Comparison of ENCODE assay signal across 9 mouse cellular contexts in genomic region chr11:98941826-98942550, GRCm38 (mm10). TPM values are rescaled to one million over a fixed set of nuclear protein-coding genes. Genes with fewer than 3 reads are reported as not detected.
DNase-seq lines count a peak whose midpoint lies in the region; ATAC-seq lines count a peak whose summit lies in the region.
"Had no signal": no experiment of that assay in that cellular context is flagged by ENCODE, and none has a peak within 500 bp of the region (broad histone marks: within the 10 kb centered on the region; RNA-seq: fewer than 3 reads in every experiment).

No protein-coding gene starts in this region.

- ATAC-seq in inflammation-experienced regulatory T-cells, adult 6 months: peak; percentile 49
- ATAC-seq in liver, embryonic 12.5 days: peak; percentile 33; the same call in 1 of the 2 replicates

- H3K36me3 ChIP-seq in liver, embryonic 12.5 days: no peaks in the 10 kb centered on the region

- peaks cover 59% of the 10 kb centered on the region for H3K27me3 ChIP-seq in liver, embryonic 12.5 days (replicated peaks)

- H3K9me3 ChIP-seq in liver, embryonic 12.5 days (replicated peaks): no peaks in the 10 kb centered on the region

- 5% methylated on average over 15 of the region's 15 CpGs for WGBS in liver, embryonic 12.5 days (ENCODE audit: insufficient replicate concordance)

- peaks cover 94% of the 10 kb centered on the region for H3K4me1 ChIP-seq in liver, embryonic 12.5 days

- DNase-seq in urinary bladder, postnatal 14 days (ENCODE audit: low spot score): peak; percentile 77
- no peak for DNase-seq in urinary bladder, postnatal 10 days (ENCODE audit: low spot score)
- DNase-seq in cerebellum, postnatal 10 days: peak; percentile 49 to 63
- peak; percentile 76 for DNase-seq in gastrocnemius, postnatal 10 days
- DNase-seq in monocyte, adult 2 months (ENCODE audit: low read depth in 1 of 2, low spot score in 2 of 2): peak; percentile 89 to 91
- peak; percentile 82 for DNase-seq in testis, postnatal 10 days (ENCODE audit: low spot score)

- H3K4me2 ChIP-seq in liver, embryonic 12.5 days: peak overlapping the region; percentile 94

- peak overlapping the region; percentile 61 for H3K27ac ChIP-seq in liver, embryonic 12.5 days

- peak overlapping the region; percentile 39 for H3K9ac ChIP-seq in liver, embryonic 12.5 days

- H3K4me3 ChIP-seq in liver, embryonic 12.5 days: peak overlapping the region; percentile 49

RNA-seq across cellular contexts. Expression of gene Rara, which starts 14.4 kb away (rescaled TPM):
- total RNA-seq in gastrocnemius, postnatal 10 days (2021): 10 to 100 TPM; 22.6 to 31.5 TPM
- 1 to 10 TPM; 7.4 to 8.1 (median 7.6) TPM for polyA plus RNA-seq in inflammation-experienced regulatory T-cells, adult 6 months (2017; shearing (Covaris generic))
- polyA plus RNA-seq in liver, embryonic 12.5 days (2016; fragmentation: Nextera tagmentation; extraction: Ambion mirVana): 6.8 and 7.1 TPM in 2 replicates

RNA-seq across cellular contexts. Expression of gene Cdc6, which starts 34.4 kb away (rescaled TPM):
- 1 to 10 TPM; 2.3 to 3.5 TPM for total RNA-seq in gastrocnemius, postnatal 10 days (2021)
- 10 to 100 TPM in 1 of 3 experiments, 1 to 10 TPM in 2; 5.1 to 40.6 (median 5.2) TPM for polyA plus RNA-seq in inflammation-experienced regulatory T-cells, adult 6 months (2017; shearing (Covaris generic))
- polyA plus RNA-seq in liver, embryonic 12.5 days (2016; fragmentation: Nextera tagmentation; extraction: Ambion mirVana): 86.5 and 89.9 TPM in 2 replicates

RNA-seq across cellular contexts. Expression of gene Gjd3, which starts 40.8 kb away (rescaled TPM):
- not detected for total RNA-seq in gastrocnemius, postnatal 10 days (2021)
- polyA plus RNA-seq in inflammation-experienced regulatory T-cells, adult 6 months (2017; shearing (Covaris generic)): not detected
- polyA plus RNA-seq in liver, embryonic 12.5 days (2016; fragmentation: Nextera tagmentation; extraction: Ambion mirVana): not detected in 2 replicates
- total RNA-seq: gastrocnemius, postnatal 36 days had no signal
